Mouse (Mus musculus) heart, postnatal 10 days (tissue): ENCODE data around the gene Rpl3l. TPM values are rescaled to one million over a fixed set of nuclear protein-coding genes. Genes with fewer than 3 reads are reported as not detected.
A peak's percentile ranks its signal among the peaks of the same experiment; 100 is the strongest.
"Not testable (repeated sequence)": the region's sequence is repeated elsewhere in the genome, so short reads cannot be mapped to it uniquely, and the experiment has no call there.

Experiments
- DNase-seq, 2 experiments: peaks; one replicate each; pipeline ENCODE4 v3.0.0; 2021
- intact Hi-C: fragments of 180-260 bp; cut with DNase I; formaldehyde crosslinking; loops from one replicate; pipeline ENCODE4 v1.15.1; 2025
- total RNA-seq, 2 experiments: library from RNA; stranded (reverse); gene quantifications; 2 replicates each; pipeline ENCODE4 v1.2.3; 2021

The Rpl3l gene
- total RNA-seq, 2 experiments from 2014 or later = 67.3 to 69.8 TPM

DNA sequence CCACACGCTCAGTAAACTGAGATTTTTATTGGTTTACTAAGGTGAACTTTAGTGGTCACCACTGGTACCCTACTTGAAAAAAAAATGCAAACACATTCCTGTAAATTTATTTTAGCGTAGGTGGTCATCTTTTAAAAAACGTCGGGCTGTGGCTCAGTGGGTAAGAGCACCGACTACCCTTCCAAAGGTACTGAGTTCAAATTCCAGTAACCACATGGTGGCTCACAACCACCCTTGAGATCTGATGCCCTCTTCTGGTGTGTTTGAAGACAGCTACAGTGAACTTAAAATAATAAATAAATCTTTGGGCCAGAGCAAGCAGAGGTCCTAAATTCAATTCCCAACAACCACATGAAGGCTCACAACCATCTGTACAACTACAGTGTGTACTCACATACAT lies 8.7 kb upstream of the Rpl3l start:
- intact Hi-C loops, DNase-seq: not testable (repeated sequence)

DNA sequence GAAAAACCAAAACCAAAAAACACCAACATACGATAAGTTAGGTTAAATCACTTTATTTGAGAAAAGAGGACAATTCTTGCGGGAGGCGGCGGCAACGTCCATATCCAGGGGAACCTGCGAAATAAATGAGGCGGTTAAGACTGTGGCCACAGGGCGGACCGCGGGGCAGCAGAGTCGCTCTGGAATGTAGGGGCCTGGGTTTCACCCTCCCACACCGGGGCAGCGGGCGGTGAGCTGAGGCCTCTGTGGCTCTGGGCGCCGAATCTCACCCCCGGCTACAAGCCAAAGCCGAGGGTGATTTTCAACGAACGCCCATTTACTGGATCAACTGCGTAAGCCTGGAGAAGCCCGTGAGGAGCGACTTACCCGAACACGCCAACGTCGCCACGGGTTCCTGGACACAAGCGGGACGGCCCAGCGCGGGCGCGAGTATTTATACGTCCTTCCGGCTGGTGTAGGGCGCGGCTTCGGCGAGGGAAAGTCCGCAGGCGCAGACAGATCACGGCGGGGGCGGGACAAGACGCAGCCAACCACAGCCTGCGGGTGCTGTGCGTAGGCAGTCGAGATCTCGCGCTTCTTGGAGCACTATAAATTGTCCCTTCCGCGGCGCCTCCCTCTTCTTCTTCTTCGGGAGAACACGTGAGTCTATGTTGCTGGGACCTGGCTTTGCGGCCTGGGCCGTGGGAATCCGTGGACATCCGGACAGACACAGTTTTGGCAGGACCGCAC lies 8.0 kb upstream of the Rpl3l start:
- intact Hi-C loops = no loop called here
- DNase-seq = peak; percentile 98 to 99

DNA sequence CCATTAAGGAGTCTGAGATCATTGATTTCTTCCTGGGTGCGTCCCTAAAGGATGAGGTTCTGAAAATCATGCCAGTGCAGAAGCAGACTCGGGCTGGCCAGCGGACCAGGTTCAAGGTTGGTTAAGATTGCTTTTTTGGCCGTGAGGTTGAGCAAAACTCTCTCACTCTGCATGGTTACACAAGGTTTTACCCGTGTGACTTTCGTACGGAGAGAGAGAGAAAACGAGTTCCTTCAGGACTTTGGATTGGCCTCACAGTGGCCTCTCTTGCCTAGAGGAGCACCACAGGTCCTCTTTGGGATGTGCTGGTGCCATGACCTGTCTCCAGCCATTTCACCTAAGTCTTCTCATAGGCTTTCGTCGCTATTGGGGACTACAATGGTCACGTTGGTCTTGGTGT lies 7.0 kb upstream of the Rpl3l start:
- DNase-seq, intact Hi-C loops: not testable (repeated sequence)

DNA sequence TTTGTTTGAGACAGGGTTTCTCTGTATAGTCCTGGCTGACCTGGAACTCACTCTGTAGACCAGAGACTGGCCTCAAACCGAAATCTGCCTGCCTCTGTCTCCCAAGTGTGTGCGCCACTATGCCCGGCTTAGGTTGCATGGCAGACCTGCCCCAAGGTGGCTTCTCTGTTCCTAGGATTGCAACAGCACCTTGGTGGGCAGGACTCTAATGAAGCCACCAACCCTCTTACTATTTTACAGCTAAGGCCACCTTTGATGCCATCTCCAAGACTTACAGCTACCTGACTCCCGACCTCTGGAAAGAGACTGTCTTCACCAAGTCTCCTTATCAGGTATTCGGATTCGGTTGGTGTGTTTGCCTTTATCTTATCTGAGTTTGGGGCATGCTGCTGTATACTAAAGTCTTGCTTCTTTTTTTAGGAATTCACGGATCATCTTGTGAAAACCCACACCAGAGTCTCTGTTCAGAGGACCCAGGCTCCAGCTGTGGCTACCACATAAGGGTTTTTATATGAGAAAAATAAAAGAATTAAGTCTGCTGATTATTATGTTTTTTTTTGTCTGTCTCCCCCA lies 6.2 kb upstream of the Rpl3l start:
- intact Hi-C loops, DNase-seq: not testable (repeated sequence)

DNA sequence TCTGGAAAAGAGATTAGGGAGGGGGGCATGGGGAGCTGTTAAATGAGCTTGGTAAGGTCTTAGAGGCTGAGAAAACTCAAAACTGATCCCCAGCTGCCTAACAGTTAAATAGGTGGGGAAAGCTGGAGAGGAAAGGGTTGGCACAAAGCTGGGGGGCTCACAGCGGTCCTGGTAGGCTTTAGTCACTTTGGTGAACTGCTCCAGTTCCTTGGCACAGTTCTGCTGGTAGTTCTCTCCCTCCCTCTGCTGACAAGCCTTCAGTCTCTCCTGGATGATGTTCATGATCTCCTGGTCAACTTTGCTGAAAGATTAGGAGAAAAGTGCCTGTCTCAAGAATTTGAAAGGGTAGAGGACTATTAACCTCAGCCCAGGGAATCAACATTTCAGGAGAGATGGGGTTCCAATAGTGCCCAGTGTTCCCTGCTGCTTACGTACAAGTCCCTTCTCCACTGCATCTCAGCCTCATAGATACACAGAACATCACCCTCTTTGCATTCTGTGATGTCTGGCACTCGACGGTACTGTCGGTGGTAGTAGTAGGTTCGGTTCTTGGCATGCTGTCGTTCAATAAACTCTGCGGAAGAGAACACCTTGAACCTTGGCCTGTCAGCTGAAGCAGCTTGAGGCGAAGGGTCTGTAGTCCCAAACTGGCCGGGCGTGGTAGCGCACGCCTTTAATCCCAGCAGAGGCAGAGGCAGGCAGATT lies 5.2 kb upstream of the Rpl3l start:
- DNase-seq = no peak
- intact Hi-C loops = no loop called here

DNA sequence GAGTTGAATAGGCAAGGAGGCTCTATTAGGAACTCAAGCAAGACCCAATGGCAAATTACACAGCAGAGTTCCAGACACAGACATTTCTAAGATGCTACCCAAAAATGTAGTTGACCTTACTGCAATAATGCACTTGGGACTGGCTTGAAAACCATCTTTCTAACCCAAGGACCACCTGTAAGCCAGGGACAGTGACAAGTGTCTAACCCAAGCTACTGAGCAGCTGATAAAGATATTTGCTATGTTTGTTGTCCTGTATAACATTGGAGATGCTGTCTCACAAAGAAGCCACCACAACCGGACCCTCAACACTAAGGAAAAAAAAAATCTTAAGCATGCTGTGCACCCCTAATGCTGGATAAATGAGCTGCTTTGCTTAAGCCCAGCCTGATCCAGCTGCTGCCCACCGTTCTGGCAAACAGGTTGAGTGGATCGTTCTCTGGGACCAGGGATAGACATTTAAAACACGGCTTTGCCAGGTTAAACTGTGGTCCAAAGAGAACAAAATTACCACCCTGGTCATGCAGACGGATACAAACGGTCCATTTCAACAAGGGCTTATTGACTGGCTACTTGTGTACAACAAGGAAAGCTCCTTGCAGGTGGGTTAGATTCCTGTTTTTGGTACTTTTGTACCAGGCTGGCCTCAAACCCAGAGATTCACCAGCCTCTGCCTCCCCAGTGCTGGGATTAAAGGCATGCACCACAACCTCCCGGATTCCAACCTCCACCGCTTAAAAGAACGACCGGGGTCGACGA lies 4.3 kb upstream of the Rpl3l start:
- no peak for DNase-seq
- intact Hi-C loops = no loop called here

DNA sequence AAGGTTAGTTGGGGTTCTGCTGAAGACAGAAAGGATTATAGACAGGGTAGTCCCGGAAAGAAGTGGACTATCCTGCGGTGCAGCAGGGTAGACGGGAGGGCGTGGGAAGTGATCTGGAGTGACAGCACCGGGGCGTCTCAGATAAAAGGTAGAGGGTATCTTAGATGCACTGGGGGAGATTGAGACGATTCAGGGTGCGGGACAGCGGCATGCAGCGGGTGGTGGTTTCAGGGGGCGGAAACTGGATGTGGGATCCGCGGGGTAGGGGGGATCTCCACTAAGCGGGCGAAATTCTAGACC lies 3.8 kb upstream of the Rpl3l start:
- no peak for DNase-seq
- intact Hi-C loops = no loop called here

DNA sequence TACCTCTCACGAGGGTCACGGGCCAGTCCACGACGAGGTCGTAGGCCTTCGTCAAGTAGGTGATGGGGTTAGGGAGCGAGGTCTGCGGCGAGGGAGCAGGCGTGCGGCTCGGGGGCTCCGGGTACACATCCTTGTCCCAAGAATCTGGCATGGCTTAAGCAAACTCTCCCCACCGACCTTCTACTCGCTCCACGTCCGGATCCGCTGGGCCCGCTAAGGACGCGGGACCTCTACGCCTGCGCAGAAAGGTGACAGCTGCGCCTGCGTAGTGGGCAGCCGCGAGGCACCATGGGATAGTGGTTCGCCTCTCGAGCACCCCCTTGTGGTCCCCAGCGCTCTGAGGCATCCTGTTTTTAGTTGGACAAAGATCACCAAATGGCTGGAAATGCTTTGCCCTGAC lies 3.4 kb upstream of the Rpl3l start, which contains the start of gene Ndufb10:
Gene Ndufb10, minus strand, starts transcription at position 295 of the 400 bp plus-strand sequence.
- intact Hi-C loops = no loop called here
- DNase-seq = peak; percentile 97 to 99

DNA sequence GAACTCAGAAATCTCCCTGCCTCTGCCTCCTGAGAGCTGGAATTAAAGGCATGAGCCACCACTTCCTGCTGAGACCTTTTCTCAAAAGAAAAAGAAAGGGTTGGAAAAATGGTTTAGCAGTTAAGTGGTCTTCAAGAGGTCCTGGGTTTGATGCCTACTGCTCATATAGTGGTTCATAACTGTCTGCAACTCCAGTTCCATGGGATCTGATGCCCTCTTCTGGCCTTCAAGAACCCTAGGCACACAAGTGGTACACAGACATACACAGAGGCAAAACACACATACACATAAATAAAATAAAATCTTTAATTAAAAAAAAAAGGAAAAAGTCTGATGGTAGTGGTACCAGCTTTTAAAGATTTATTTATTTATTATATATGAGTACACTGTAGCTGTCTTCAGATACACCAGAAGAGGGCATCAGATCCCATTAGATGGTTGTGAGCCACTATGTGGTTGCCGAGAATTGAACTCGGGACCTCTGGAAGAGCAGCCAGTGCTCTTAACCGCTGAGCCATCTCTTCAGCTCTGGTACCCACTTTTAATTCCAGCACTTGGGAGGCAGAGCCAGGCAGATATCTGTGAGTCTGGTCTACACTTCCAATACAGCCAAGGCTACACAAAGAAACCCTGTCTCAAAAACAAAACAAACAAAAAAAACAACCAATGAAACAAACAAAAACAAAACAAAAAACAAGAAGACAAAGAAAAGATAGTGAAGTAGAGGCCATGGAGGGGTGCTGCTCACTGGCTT lies 1.8 kb upstream of the Rpl3l start:
- no peak for DNase-seq
- intact Hi-C loops = no loop called here

DNA sequence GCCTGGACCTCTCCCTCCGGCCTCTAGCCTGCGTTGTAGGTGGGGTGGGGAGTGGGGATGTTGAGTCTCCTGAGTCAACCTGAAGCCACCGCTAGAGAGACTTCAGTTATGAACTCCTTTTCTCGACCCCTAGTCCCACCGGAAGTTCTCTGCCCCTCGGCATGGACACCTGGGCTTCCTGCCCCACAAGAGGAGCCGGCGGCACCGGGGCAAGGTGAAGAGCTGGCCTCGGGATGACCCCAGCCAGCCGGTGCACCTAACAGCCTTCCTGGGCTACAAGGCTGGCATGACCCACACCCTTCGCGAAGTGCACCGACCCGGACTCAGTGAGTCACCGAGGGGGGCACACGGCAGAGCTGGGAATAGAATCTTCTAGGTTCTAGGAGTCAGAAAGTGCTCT lies 564 bp downstream of the Rpl3l start:
- intact Hi-C loops = no loop called here
- no peak for DNase-seq

DNA sequence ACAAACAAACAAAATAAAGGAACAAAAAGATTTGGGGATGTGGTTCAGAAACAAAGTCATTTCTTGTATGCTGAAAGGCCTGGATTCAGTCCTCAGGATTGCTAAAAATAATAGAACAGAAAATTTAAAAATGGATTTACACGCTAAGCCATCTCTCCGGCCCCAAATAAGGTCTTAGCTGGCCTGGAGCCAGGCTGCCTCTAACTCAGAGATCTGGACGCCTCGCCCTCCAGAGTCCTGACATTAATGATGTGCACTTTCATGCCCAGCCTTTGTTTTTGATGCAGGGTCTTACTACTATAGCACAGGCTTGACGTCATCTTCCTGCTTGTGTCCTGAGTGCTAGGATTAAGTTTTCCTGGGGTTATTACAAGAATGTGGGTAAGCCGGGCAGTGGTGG lies 1.4 kb downstream of the Rpl3l start:
- peak; percentile 54 to 56 for DNase-seq
- intact Hi-C loops = no loop called here

DNA sequence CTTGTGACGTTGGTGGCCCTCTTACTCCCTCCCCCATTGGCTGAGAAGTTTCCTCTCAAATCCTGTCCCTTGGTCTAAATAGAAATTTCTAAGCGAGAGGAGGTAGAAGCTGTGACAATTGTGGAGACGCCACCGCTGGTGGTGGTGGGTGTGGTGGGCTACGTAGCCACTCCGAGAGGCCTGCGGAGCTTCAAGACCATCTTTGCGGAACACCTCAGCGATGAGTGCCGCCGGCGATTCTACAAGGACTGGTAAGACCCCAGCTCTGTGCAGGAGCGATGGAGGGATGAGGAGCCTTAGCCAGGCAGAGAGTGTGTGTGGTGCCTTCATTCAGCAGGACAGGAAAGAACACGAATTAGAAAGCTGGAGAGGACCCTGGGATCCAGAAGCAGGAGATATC lies 3.2 kb downstream of the Rpl3l start:
- intact Hi-C loops = no loop called here
- no peak for DNase-seq

DNA sequence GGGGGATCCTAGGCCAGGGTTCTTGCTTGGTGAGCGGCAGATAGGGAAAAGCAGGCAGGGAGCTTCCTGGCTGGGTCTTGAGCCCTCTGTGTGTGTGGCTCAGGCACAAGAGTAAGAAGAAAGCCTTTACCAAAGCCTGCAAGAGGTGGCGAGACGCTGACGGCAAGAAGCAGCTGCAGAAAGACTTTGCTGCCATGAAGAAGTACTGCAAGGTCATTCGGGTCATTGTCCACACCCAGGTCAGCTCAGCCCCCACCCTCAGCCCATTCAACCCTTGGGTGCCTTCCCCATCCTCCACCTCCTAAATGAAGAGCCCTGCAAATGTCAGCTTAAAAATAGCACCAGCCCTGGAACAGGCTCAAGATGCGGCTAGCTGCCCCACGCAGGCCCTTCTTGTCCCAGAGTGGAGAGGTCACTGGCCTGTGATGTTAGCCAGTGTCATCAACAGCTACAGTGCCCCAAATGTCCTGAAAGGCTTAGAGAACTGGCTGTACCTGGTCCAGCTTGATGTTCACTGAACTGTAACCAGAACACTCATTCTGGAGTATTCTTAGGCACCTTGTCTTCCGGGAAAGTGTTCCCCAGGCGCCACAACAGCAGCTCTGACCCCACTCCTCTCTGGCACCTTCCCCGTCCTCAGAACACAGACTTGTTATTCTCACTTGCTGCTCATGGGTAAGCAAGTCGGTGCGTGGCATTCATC lies 4.8 kb downstream of the Rpl3l start:
- peak; percentile 80 to 84 for DNase-seq
- intact Hi-C loops = no loop called here

DNA sequence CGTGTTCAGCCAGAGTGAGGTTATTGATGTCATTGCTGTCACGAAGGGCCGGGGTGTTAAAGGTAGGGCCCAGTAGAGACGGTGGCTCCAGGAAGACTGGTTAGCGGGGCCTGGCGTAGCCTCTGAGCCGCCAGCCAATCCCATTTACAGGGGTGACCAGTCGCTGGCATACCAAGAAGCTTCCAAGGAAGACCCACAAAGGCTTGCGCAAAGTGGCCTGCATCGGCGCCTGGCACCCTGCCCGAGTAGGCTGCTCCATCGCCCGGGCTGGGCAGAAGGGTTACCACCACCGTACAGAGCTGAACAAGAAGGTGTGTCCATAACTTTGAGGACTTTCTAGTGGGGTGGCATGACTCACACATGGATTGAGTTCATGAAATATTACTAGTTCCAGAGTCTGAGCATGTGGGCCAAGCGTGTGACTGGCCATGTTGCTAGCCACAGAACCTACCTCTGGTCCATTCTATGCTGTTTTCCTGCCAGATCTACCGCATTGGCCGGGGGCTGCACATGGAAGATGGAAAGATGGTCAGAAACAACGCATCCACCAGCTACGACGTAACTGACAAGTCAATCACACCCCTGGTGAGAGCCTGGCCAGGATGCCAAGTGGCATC lies 5.9 kb downstream of the Rpl3l start:
- intact Hi-C loops = no loop called here
- DNase-seq = no peak

DNA sequence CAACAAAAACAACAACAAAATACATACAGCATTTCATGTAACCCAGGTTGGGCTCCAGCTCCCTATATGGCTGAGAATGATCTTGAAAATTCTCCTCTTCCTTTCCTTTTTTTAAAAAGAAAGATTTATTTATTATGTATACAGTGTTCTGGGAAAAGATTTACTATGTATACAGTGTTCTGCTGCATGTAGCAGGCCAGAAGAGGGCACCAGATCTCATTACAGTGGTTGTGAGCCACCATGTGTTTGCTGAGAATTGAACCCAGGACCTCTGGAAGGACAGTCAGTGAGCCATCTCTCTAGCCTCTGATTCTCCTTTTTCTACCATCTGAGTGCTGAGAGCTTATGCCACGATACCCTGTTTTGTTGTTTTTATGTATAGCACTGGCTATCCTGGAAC lies 6.9 kb downstream of the Rpl3l start:
- intact Hi-C loops = no loop called here
- no peak for DNase-seq

DNA sequence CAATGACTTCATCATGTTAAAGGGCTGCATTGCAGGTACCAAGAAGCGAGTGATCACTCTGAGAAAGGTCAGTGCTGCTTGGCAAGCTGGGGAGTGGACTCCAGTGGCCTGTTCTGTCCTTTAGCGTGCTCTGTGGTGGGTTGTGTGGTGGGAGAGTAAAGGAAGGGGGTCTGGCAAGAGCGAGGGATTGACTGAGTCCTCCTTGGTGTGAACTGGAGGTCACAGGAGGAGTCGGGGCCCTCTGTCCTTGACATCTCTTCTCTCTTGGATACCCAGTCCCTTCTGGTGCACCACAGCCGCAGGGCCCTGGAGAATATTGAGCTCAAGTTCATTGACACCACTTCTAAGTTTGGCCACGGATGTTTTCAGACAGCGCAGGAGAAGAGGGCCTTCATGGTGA lies 7.8 kb downstream of the Rpl3l start:
- intact Hi-C loops = loop anchor here (5.0 kb wide), 1 partner anchor 162 kb away; the partner anchor contains the start of genes Eme2, Mrps34 and Nme3
- peak in 1 of 2 experiments; percentile 22 for DNase-seq

DNA sequence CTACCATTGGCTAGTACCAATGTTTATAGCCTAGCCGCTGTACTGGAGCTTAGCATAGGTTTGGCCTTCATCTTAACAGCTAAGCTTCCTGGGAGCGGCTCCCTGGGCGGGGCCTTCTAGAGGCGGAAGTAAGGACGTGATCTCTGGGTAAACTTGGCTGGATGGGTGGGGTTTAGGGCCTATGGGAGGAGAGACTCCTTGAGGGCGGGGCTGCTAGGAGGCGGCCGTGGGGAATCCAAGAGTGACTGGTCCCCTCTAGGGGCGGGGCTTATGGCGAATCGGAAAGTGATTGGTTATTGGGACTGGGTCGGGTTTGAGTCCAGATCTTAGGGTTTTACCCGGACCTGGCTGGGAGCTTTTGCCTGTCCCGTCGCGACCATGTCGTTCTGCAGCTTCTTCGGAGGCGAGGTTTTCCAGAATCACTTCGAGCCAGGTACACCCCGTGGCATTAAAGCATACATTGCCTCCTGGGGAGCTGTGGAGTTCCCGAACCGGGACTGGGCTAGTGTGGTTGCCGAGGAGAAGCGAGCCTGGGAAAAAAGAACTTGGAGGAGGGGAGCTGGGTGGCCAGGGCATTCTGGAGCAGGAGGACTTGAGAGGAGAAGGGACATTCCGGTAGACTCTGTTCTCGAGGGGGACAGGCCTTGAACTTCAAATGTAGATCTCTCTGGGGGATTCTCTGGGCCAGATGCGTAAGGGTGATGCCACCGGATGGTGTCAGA lies 8.9 kb downstream of the Rpl3l start, which contains the start of gene Msrb1:
Gene Msrb1, plus strand, starts transcription at position 313 of the 722 bp plus-strand sequence.
- intact Hi-C loops = loop anchor here (5.0 kb wide), 1 partner anchor 161 kb away; the partner anchor contains the start of genes Eme2, Mrps34 and Nme3
- peak; percentile 98 for DNase-seq

DNA sequence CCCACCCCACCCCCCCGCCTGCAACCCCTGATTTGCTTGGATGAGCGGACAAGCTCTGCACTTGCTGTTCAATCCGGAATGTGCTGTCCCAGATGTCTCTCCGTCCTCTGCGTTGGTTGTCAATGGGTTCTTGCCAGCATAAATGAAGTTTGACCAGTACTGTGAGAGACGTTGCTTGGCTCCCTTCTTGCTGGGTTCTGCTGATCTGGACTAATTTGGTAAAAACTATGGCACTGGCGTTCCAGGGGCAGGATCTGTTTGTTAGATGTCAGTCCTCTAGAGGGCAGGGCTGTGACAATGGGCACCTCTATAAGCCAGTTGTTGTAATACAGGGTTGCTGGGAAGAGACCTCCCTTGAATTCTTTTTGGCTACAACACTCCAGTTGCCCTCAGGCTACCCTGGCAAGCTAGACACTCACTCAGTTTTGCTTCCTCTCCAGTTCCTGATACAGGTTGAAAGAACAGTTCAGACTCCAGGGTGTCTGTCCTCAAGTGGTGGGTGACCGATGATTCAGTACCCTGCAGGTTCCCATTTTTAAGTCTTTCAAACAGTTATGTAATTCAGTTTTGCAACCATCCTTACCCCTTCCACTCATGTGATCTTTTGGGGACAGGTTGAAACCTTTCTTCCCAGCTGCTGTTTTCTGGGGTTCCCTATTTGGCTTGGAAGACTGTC lies 9.7 kb downstream of the Rpl3l start:
- intact Hi-C loops = loop anchor here (5.0 kb wide), 1 partner anchor 160 kb away; the partner anchor contains the start of genes Eme2, Mrps34 and Nme3

More for the DNA sequence above, 9.7 kb downstream of the Rpl3l start:
- peak in 1 of 2 experiments; percentile 36 for DNase-seq
